Mouse (Mus musculus): Measurements from ENCODE around the gene Pdzrn4.

DNA sequence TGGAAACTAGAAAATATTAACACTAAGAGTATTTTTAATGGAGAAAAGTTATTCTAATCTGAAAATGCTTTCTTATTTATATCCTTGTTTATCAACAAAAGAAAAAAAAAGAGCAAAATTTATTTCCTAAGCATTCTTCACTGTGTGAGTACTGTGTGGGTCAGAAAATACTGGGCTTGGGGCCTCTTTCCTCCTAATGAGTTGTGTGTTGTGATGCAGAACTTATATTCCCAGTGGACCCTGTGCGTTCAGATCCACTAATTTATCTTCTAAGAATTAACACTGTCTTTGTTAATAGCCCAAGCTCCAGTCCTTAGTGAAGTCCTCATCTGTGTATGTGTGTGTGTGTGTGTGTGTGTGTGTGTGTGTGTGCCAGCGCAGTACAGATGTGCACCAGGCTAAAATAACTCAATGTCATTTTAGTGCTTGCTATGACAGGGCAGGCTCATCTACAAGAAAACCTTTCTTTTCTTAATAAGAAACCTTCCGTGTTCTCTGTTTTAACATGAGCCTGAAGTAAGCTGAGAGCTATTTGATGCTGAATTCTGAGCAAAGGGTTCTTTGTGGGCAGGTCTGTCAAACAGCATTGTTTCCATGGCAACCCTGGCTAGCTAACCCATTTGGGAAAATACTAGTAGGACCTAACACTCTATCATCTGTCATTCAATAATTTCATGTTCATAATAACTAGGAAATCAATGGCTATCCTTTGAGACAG is 174.0 kb downstream of the Pdzrn4 start:
- TF ChIP-seq CTCF (IDR thresholded peaks at IDR 0.05 in 2 of 3, conservative IDR thresholded peaks at IDR 0.05 in 1 of 3; ENCODE audit: control insufficient read depth in 1 of 3, insufficient read depth in 1 of 3, low read depth in 2 of 3, low read length in 3 of 3, poor library complexity in 1 of 3, severe bottlenecking in 1 of 3) (no peak), MXI1 (IDR thresholded peaks at IDR 0.05; ENCODE audit: low read depth, low read length) (no peak), CHD2 (IDR thresholded peaks at IDR 0.05; ENCODE audit: low read length) (no peak), E2F4 (IDR thresholded peaks at IDR 0.05; ENCODE audit: borderline replicate concordance, low read depth, low read length) (no peak), POLR2A (IDR thresholded peaks at IDR 0.05; ENCODE audit: control insufficient read depth in 1 of 2, insufficient read depth in 1 of 2, low read depth in 1 of 2, low read length in 2 of 2, poor library complexity in 1 of 2) (no peak), GATA1 (IDR thresholded peaks at IDR 0.05; ENCODE audit: low read depth, low read length) (no peak)

Measured in MEL (cell line).